Mouse (Mus musculus): ENCODE measurements around the gene Sirt6.

- TF ChIP-seq POLR2A (IDR thresholded peaks at IDR 0.05; ENCODE audit: low read depth, low read length) (no peak), CTCF (IDR thresholded peaks at IDR 0.05; ENCODE audit: borderline replicate concordance, insufficient read depth, low read length) (no peak)
Measured at GRCm38 (mm10) chr10:81601396-81601905, 26.1 kb downstream of the Sirt6 start.

Data from embryonic fibroblast, embryonic 13.5 days (primary cell).